Mouse (Mus musculus) olfactory bulb, adult 2 months (tissue): ENCODE results near the gene Gm47791. TPM values are rescaled to one million over a fixed set of nuclear protein-coding genes. Genes with fewer than 3 reads are reported as not detected.

Experiments used
- H3K27ac ChIP-seq: fragments of 200-500 bp; 2 replicates; pipeline ENCODE4 v1.5.1; 2012; ENCODE audit warnings: low read depth, low read length; ENCODE audit not compliant: insufficient read depth
- H3K4me1 ChIP-seq: fragments of 200-500 bp; 2 replicates; pipeline ENCODE4 v1.6.1; 2012; ENCODE audit warnings: low read length; ENCODE audit not compliant: control insufficient read depth, insufficient read depth
- H3K4me3 ChIP-seq: fragments of 200-500 bp; 2 replicates; pipeline ENCODE4 v1.5.1; 2012; ENCODE audit warnings: mild to moderate bottlenecking, low read depth, low read length, moderate library complexity; ENCODE audit not compliant: insufficient read depth
- CTCF ChIP-seq: fragments of 200-500 bp; IDR thresholded peaks from 2 replicates; pipeline ENCODE4 v1.5.1; 2012; ENCODE audit warnings: low read depth, mild to moderate bottlenecking, low read length, moderate library complexity; ENCODE audit not compliant: insufficient read depth
- POLR2A ChIP-seq: fragments of 200-500 bp; IDR thresholded peaks from 2 replicates; pipeline ENCODE4 v1.6.1; 2012; ENCODE audit warnings: mild to moderate bottlenecking, low read depth, low read length, moderate library complexity; ENCODE audit not compliant: insufficient read depth
- WGBS: fragments of 180-500 bp; shearing (Covaris S2); methylation state at CpG from one replicate; pipeline ENCODE4 v1.1.7; 2018; 5-methylcytosine and 5-hydroxymethylcytosine counted together
- polyA plus RNA-seq: library from polyadenylated mRNA; stranded (reverse); fragments of >200 nt; gene quantifications from 2 replicates; pipeline ENCODE4 v1.2.4, GENCODE M21; 2012; ENCODE audit warnings: low replicate concordance; ENCODE audit not compliant: missing spikeins, insufficient read depth, insufficient read length

Gene Gm47791
- polyA plus RNA-seq, 1 experiment: not detected

GRCm38 (mm10) chr1:82768269-82768668 is 2.8 kb downstream of the Gm47791 start, which contains the start of gene Tm4sf20:
Tm4sf20 (minus strand) TSS chr1:82768461.
- H3K4me3 ChIP-seq: no peak within 1 kb of the TSS
- H3K4me1 ChIP-seq: no peaks in the 10 kb centered on the region
- TF ChIP-seq POLR2A: no peak
- no peak within 1 kb of the TSS for H3K27ac ChIP-seq
- WGBS: 77% methylated on average over 5 of the region's 5 CpGs

- TF ChIP-seq CTCF (no peak), POLR2A (no peak)
- no peak overlapping the region for H3K4me3 ChIP-seq
- H3K4me1 ChIP-seq: no peaks in the 10 kb centered on the region
- no peak overlapping the region for H3K27ac ChIP-seq
- 81% methylated on average over 4 of the region's 4 CpGs for whole genome bisulfite sequencing
Measured at GRCm38 (mm10) chr1:82766641-82767040, 4.4 kb downstream of the Gm47791 start.

GRCm38 (mm10) chr1:82766227-82766626 is 4.8 kb downstream of the Gm47791 start:
- no peak for TF ChIP-seq POLR2A
- no peak for TF ChIP-seq CTCF
- no peak overlapping the region for H3K27ac ChIP-seq
- WGBS: 64% methylated on average over 1 of the region's 1 CpGs
- no peak overlapping the region for H3K4me3 ChIP-seq
- H3K4me1 ChIP-seq: no peaks in the 10 kb centered on the region

DNA sequence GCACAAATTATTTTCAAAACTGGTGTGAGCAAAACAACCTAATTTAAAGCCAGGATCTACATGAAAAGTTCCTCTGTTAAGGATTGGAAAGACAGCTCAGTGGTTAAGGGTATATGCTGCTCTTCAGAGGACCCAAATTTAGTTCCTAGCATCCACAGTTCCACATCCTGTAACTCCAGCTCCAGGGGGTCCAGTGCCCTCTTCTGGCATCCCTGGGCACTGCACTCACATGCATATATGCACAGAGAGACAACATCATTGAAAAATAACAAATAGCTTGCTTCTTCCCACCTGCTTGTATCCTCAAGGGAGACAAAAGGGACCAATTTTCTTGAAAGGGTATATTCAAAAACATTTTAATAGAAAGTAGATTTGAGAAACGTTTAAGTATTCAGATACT is 8.8 kb downstream of the Gm47791 start:
- 89% methylated on average over 1 of the region's 1 CpGs for WGBS

GRCm38 (mm10) chr1:82761454-82762169 is 9.4 kb downstream of the Gm47791 start:
- TF ChIP-seq POLR2A (no peak), CTCF (no peak)
- no peak overlapping the region for H3K27ac ChIP-seq
- 90% methylated on average over 8 of the region's 8 CpGs for WGBS

More for the DNA sequence above, 8.8 kb downstream of the Gm47791 start:
- Histone ChIP-seq H3K27ac (no peak overlapping the region), H3K4me1 (no peaks in the 10 kb centered on the region), H3K4me3 (no peak overlapping the region)
- TF ChIP-seq POLR2A: no peak
- TF ChIP-seq CTCF: no peak

GRCm38 (mm10) chr1:82759520-82759919 is 11.5 kb downstream of the Gm47791 start:
- WGBS: 91% methylated on average over 1 of the region's 1 CpGs
- TF ChIP-seq POLR2A (no peak), CTCF (no peak)
- Histone ChIP-seq H3K4me3 (no peak overlapping the region), H3K27ac (no peak overlapping the region), H3K4me1 (no peaks in the 10 kb centered on the region)

More at GRCm38 (mm10) chr1:82761454-82762169, 9.4 kb downstream of the Gm47791 start:
- Histone ChIP-seq H3K4me3 (no peak overlapping the region), H3K4me1 (no peaks in the 10 kb centered on the region)

GRCm38 (mm10) chr1:82747714-82748452 is 23.2 kb downstream of the Gm47791 start:
- WGBS: 84% methylated on average over 2 of the region's 2 CpGs
- H3K4me1 ChIP-seq: no peaks in the 10 kb centered on the region
- no peak overlapping the region for H3K27ac ChIP-seq
- H3K4me3 ChIP-seq: no peak overlapping the region
- no peak for TF ChIP-seq CTCF
- no peak for TF ChIP-seq POLR2A

DNA sequence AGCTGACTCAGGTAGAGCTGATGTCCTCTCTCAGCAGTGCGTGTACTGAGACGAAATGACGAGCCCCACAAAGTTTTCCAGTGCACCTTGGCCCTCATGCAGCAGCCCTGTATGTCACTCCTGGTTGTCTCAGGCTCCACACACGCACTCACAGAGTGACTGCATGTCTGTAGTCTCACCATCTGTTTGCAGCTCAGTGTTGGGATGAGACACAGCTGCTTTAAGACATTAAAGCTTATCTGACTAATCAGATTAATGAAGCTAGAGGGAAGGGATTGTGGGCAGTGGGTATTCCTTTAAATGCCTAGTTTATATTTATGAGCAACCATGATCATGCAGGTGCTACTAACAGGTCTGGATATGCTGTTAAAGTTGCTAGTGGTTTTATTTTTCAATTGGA is 24.6 kb downstream of the Gm47791 start:
- no peak for TF ChIP-seq CTCF
- TF ChIP-seq POLR2A: no peak
- Histone ChIP-seq H3K4me1 (no peaks in the 10 kb centered on the region), H3K27ac (no peak overlapping the region), H3K4me3 (no peak overlapping the region)
- 84% methylated on average over 4 of the region's 4 CpGs for WGBS

- no peak for TF ChIP-seq CTCF
- no peak for TF ChIP-seq POLR2A
- H3K4me1 ChIP-seq: no peaks in the 10 kb centered on the region
- H3K4me3 ChIP-seq: no peak overlapping the region
- no peak overlapping the region for H3K27ac ChIP-seq
- WGBS: 92% methylated on average over 3 of the region's 3 CpGs
Measured at GRCm38 (mm10) chr1:82743962-82744361, 27.1 kb downstream of the Gm47791 start.
